In genomic region chr2:131372276-131372877, GRCm38 (mm10) we compare ENCODE assay signal across 12 mouse cellular contexts.
"Had no signal": no experiment of that assay in that cellular context is flagged by ENCODE, and none has a peak within 500 bp of the region (broad histone marks: within the 10 kb centered on the region; RNA-seq: fewer than 3 reads in every experiment).

No protein-coding gene starts in this region.

- H3K27ac ChIP-seq: kidney, postnatal 0 days; limb, embryonic 13.5 days; liver, embryonic 14.5 days; midbrain, embryonic 12.5 days; neural tube, embryonic 13.5 days; stomach, postnatal 0 days had no signal

- H3K4me1 ChIP-seq: limb, embryonic 13.5 days; midbrain, embryonic 12.5 days; neural tube, embryonic 13.5 days had no signal

- DNase-seq: kidney, postnatal 4 days; left cerebral cortex, postnatal 4 days; lung, adult 18-20 months; right cerebral cortex, postnatal 25 days; thymus, adult 2 months; thymus, postnatal 25 days had no signal

- H3K4me3 ChIP-seq: limb, embryonic 13.5 days; midbrain, embryonic 12.5 days; neural tube, embryonic 13.5 days had no signal
